Mouse (Mus musculus): ENCODE measurements around the gene Vipr1.
A peak's percentile ranks its signal among the peaks of the same experiment; 100 is the strongest.
"Not testable (repeated sequence)": the region's sequence is repeated elsewhere in the genome, so short reads cannot be mapped to it uniquely, and the experiment has no call there.

The Vipr1 gene

DNA sequence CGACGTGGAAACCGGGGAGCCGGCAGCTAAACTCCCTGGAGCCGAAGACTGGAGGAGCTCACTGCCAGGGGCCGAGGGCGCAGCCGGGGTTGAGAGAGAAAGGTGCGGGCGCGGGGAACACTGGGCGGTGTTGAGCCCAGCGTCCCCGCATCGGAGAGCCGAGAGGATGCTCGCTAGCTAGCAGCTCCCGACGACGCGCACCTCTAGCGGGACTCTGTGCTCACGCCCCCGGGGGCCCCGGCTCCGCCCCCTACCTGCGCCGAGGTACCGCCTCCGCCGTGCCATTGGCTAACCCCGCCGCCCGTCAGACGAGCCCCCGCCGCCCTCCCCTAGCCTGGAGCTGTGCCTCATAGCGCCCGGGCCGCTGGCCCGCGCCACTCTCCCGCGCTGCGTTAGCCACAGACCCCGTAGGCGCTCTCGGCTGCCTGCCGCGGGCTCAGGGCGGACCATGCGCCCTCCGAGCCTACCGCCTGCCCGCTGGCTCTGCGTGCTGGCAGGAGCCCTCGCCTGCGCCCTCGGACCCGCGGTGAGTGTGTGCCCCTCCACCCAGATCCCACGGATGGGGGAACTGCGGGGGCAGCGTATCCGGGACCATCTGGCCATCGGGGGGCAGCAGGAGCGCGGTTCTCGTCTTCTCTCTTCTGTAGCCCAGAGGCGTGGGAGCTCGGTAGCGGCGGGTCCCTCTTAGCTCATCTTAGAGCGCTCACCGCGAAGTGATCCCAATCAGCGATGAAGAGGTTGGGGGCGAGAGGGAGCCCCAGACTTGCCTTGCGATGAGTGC, at the start of gene Vipr1:
Vipr1 (plus strand) TSS at position 316 of the 781 bp plus-strand sequence.
- DNase-seq = peak; percentile 85

DNA sequence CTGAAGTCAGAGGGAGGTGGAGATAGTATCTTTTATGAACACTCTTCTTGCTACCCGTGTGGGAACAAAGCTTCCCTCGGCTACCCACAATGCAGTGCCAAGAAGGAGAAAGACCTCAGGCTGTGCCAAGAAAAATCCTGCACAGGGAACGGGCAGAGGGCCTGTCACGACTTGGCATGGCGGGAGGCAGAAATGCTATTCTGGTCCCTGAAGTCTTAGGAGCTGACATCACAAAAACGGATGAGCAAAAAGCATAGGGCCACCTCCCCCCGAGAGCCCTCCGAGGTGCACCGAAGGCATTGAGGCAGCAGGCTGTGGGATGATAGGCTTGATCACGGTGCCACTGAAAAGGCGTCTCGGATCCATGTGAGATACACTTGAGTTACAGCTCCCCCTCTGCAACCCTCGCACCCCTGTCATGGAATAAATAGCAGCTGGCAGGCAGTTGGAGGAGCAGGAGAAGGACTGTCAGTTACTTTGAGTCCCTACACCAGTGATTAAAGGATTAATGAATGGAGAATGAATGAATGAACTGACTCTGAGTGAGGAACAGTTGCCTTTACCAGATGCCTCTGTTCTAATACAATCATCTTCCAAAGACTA, 49.5 kb upstream of the Vipr1 start:
- DNase-seq = no peak

DNA sequence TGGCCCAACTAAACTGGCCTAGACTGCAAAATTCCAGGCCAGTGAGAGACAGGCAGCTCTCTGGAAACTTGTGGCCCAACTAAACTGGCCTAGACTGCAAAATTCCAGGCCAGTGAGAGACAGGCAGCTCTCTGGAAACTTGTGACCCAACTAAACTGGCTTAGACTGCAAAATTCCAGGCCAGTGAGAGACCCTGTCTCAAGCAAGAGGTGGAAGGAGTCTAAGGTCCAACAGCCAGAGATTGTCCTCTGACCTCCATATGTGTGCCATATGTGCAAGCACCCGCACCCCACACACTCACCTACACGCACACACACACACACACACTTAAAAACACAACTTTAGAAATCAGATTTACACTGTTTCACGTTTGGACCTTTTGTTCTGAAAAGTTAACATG, 48.7 kb upstream of the Vipr1 start:
- DNase-seq = not testable (repeated sequence)

DNA sequence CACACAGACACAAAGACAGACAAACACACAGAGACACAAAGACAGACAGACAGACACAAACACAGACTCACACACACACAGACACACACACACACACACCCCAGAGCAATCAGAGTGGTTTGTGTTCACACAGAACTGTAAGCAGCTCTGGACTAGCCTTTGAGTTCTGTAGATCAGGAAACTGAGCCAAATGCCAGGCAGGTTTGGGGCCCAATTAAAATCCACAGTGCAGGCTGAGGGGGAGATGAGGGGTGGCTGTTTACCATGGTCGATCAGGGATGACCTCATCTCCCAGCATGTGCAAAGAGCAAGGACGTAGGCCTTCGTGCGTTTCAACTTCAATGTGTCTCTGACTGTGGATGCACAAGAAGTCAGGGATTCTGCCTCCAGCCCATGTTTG, 47.7 kb upstream of the Vipr1 start:
- DNase-seq = no peak

DNA sequence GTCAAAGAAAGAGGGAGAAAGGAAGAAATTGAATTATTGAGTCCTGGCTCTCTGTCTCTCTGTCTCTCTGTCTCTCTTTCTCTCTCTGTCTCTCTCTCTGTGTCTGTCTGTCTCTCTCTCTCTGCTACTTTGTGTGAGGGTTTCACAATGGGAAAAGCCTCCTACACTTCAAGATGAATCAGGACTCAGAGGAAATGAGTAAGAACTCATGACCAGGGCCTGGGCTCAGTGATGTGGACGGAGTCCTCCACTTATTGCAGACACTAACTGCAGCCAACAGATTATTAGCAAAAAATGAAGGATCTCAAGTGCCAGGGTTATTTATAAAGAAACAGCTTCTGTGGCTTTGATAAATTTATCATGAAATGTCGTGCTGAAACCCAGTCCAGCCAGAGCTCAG, 44.4 kb upstream of the Vipr1 start:
- no peak for DNase-seq

DNA sequence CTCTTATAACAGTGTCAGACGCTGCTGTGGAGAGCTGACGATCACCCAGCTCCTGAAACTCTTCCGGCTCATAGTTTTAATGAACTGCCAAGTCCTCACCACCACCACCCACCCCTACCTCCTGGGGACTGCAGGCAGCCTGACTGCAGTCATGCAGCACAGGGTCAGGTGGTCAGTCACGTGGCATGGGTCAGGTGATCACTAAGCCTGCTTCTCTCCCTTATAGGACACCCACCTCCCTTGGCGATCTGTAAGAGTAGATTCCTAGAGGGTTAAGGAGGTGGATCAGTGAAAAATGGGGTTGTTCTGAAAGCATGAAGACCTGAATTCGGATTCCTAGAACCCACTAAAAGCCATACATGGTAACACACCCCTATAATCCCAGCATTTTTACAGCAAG, 43.0 kb upstream of the Vipr1 start:
- DNase-seq = no peak

DNA sequence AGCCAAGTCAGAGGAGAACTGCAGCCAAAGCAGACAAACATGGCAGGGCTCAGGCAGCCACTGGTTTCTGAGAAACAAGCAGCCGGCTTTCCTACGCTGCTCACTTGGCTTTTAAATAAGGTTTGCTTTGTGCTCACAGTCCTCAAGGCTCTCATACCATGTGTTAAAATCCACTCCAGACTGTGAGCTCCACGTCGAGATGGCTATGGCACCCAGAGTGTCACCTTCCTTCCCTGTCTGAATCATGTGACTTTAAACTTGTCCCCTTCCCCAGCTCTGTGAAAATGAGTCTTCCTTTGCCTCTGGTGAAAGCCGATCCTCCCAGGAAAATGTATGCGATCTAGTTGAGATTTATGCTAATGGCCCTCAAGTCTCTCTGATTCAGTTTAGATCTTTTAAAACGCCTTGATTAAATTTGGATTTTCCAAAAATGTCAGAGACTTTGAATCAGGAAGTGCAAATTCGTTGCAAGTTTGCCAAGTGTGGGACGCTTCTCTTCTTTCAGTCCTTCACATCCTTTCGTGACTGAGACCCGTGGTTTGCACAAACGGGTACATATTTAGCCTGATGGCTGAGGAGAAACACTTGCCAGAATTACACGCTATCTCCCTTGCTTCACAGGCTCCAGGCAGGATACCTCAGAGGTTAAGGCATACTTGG, 42.2 kb upstream of the Vipr1 start:
- no peak for DNase-seq

DNA sequence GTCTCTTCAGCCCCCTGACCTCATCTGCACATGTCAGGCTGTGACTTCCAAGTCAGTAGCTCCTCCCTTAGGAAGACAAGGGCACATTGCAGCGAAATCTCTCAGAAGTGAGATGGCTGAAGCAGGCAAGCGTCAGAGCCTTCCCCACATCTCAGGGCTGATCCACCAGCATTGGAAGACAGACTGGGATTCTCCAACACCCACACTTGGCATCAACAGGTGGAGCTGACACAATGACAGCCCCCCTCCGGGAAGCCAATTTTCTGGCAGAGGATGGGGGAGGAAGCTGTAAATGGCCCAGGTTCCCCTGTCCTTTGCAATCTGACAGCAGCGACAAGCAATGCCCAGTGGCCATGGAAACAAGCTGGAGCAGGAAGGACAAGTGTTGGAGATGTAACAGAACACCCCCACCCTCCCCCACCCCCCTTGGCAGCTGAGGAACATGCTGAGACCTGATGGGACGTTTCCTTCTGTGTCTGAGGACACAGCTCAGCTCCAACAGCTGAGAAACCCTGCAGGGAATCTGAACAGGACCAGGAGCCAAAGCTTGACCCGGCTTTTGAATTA, 41.6 kb upstream of the Vipr1 start:
- DNase-seq = no peak

DNA sequence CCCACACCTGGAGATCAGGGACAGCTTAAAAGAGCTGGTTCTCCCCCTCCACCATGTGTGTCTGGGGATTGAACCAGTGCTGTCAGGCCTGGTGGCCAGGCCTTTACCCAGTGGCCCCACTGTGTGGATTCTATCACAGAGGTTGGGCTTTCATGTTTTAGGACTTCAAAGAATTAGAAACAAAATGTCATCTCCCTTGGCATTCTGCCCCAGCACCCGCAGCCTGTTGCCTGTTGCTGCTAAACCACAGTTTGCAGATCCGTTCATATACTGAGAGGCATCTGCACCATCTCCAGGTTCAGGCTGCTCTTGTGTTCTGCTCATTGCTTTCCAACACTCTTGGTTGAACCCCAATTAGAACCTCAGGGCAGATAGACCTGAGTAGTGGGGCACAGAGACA, 40.1 kb upstream of the Vipr1 start:
- no peak for DNase-seq

DNA sequence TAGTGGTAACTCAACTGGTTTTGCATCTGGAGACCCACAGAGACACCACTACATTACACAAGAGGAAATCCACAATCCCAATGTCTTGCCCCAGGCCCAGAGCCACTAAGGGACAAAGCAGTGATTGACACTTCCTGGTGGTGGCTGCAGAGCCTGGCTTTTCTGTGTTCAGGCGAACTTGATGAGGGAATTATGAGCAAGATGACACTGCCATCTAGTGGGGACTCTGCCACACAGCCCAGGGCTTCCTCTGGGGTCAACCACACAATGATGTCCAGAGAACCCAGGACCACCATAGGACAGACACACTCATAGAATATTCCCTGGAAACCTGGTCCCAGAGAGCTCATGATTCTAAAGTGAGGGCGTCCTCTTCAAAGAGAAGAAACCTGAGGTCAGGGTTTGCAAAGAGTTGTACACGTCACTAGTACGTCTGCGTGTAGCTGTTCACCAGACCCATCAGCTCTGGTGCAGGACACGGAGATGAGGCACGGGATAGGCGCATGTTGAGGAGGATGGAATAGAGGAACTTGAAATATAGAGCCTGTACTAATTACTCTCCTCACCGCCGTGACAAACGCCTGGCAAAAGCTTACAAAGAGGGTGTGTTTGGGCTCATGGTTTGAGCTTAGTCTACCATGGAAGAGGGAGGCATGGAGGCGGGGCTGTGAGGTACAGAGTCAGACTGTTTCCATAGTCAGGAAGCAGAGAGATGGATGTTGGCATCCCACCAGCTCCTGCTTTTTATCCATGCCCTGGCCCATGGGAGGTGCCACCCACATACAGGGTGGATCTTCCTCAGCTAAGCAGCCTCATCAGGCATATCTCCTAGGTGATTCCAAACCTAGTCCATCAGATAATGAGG, 36.9 kb upstream of the Vipr1 start:
- DNase-seq = peak; percentile 80

DNA sequence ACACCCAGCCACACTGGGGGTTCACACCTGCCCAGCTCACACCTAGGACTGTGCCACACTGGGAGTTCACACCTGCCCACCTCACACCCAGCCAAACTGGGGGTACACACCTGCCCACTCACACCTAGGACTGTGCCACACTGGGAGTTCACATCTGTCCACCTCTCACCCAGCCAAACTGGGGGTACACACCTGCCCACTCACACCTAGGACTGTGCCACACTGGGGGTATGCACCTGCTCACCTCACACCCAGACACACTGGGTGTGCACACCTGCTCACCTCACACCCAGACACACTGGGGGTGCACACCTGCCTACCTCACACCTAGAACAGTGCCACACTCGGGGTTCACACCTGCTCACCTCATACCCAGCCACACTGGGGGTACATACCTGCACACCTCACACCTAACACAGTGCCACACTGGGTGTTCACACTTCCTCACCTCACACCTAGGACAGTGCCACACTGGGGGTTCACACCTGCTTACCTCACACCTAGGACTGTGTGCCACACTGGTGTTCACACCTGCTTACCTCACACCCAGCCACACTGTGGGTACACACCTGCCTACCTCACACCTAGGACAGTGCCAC, 35.9 kb upstream of the Vipr1 start:
- DNase-seq = no peak

DNA sequence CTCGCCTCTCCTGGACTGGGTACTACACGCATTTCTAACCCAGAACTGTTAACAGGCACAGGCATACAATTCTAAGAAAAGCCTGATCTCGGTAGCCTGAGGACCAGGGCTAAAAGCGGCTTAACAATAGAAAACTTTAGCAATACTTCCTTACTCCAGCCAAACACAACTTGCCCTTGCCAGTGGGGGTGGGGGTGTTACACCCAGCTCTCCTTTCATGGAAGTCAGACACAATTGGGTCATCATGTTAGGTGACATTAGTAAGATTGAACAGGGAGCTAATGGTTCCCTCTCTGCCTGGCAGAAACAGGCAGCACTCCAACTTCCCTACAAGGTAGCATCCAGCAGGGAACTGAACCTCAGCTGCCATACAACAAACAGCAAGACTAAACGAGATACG, 33.1 kb upstream of the Vipr1 start:
- no peak for DNase-seq

DNA sequence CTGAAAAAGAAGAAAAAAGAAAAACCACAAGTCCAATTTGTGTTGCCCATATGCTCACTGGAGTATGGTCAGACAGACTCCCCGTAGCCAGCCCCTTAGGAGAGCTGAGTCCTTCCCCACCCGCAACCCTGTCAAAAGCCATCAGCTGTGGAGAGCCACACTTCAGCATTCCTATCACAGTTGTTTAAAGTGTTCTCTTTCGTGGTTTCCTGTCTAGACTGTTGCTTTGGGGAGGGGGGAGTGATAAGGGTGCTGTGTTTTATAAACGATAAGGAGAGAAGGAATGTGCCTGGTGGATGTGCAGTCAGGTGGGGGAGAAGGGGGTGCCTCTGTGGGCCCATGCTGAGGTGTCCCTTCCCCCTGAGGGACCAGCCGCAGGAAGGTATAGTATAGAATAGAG, 29.3 kb upstream of the Vipr1 start:
- no peak for DNase-seq

DNA sequence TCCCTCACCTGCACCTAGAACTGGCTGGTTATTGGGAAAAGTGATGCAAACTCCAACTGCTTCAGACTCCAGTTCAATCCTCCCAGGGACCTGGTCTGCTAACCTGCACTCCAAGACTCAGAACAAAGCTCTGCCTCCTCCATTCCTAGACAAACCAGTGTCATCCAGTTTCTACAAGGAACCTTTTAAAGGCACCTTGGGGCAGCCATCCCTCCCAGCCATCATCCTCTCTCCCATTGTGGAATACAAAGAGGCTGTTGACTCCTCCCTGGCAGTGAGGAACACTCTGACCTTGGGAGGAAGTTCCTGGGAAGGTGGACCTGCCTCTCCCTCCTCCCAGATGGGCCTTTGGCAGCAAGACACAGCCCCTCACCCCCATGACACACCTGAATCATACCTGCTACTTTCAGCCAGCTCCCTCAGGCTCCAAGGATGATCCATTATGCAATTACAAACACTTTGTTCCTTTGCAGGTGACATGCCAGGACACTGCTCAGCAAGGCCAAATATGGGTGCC, 28.2 kb upstream of the Vipr1 start:
- DNase-seq = no peak

DNA sequence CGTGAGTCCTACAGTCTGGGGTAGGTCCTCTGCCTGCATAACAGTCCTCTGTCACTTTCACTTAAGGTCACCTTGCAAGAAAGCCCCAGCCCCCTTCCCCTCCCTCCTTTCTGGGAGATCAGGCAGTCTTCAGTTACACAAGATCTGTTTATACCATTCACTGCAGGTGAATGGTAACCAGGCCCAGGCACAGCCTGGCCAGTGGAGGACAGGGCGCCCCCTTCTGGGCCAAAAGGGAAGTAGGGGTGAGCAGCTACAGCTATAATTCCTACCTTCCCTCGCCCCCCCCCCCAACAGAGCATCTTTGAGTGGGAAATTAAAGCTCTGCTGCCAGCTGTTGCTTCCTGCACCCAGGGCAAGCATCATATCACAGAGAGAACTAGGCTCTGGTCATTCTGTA, 26.0 kb upstream of the Vipr1 start:
- DNase-seq = no peak

DNA sequence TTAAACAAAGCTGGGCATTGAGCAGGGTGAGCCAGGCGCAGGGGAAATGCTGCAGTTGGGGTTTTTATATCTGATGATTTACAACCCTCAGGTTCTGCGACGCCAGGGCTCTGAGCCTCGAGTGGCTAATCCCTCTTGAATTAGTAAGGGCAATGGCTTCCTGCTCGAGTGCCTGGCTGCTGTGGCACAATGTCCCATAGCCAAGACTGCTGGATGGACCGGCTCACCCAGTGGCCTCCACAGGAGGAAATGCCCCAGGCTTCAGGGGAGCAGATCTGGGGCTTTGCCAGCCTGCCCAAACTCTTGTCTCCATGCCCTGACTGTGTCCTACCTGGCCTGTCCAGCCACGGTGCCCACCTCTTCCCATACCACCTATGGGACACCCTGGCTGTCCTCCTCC, 23.1 kb upstream of the Vipr1 start:
- DNase-seq = no peak

DNA sequence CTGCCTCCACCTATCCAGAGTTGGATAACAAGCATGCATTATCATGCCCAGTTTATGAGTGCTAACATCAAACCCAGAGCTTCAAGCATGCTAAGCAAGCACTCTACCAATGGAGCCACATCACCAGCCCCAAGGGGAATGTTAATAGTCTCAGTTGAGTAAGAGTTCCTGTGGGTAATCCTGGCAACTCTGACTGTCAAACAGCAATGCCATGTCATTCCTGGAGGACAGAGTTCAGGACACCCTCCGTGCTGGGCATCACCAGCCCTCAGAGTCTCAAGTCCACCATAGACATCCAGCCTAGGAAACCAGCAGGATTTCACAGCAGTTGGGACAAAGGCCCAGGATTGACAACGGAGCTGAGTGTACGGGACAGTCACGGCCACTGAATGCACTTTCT, 19.3 kb upstream of the Vipr1 start:
- no peak for DNase-seq

DNA sequence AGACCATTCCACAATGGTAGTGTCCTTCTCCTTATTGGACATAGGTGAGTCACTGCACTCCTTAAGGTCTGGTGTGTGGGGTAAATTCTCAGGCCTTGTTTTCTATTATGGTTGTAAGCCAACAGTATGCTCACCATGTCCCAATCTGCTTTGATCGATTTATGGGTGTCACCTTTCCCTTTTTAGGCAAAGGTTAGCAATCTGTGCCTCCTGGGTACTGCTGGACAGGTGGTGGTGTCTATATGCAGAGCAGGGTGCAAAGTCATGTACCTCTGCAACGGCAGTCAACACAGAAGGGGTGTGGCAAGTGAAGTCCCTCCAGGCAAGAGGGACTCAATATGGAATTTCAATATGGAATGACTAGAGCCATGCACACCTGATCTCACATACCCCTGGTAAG, 17.6 kb upstream of the Vipr1 start:
- no peak for DNase-seq

DNA sequence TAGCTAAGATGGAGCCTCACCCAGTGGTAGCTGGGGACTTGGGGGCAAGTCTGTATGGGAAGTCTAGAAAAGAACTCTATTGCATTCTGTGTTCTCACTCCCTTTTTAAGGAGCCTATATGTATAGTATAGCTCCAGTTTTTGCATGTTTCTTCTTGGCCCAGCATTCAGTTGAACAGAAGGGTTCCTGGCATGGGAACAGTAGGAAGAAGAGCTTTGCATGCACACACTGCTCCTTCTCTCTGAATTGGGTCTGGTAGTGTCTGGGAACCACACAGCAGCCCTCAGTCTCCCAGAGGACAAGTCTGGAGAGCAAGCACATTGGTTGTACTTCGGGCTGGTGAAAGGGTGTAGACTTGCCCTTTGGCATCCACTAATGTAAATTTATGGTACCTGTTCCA, 11.9 kb upstream of the Vipr1 start:
- DNase-seq = no peak

DNA sequence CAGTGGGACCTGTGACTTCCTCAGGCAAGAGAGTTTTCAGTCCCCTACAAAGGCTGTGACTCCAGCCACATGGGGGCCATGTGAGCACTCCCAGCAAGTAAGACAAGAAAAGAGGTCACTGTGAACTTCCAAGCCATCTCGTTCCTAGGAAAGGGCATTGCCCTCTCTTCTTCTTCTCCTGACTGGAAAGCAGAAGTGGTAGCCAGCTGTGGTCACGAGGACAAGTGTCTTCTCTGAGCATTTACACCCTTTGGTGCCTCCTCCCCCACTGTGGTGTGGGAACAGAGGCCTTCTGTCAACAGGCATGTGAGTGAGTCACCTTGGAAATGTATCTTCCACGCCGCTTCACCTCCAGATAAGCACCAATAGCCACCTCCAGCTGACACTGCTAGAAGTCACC, 10.6 kb upstream of the Vipr1 start:
- DNase-seq = no peak

DNA sequence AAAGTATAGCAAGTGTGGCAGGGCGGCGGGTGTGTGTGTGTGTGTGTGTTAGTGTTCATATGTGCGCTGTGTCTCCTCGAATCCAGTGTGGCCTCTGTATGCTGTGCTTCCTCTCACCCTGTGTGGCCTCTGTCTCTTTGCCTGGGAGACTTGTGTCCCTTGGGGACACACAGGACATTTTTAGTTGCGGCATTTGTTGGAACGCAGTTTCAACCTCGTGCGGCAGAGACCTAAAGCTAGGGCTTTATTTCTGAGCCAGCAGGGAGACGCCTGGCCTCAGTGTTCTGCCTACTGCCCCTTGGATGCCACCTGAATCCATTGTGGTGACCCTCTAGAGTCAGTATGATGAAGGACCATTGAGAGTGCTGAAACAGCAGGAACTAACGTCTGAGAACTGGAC, 9.6 kb upstream of the Vipr1 start:
- no peak for DNase-seq

DNA sequence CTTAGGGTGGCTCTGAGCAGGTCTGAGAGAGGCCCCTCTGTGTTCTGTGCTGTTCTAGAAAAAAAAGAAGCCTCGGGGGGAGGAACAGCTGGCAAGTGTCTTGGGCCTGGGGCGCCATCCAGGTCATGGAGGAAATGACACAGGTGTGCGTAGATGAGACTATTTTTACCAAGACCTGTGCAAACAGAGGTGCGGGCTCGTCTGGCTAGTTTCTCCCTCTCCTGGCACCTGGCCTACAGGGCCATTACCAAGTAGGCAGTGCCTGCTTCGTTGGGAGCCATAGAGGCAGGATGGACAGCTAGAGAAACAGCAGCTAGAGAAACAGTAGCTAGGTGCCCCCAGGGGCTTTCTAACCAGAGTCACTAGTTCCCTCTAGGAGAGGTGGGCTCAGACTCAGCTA, 9.2 kb upstream of the Vipr1 start:
- DNase-seq = no peak

Measured in cerebellum, adult 9-10 months (tissue).